Mouse (Mus musculus) heart, embryonic 10.5 days (tissue): ENCODE data around the gene Hmx1. TPM values are rescaled to one million over a fixed set of nuclear protein-coding genes. Genes with fewer than 3 reads are reported as not detected.

Source experiments
- DNase-seq: peaks from one replicate; pipeline ENCODE4 v3.0.0-alpha.2; 2017; ENCODE audit warnings: low spot score
- H3K27ac ChIP-seq: fragments of 300-500 bp; sonication (generic); 2 replicates; pipeline ENCODE4 v1.5.1; 2016; ENCODE audit warnings: mild to moderate bottlenecking
- H3K27me3 ChIP-seq: fragments of 300-500 bp; sonication (generic); 2 replicates; pipeline ENCODE4 v1.6.1; 2016; ENCODE audit warnings: mild to moderate bottlenecking; ENCODE audit not compliant: poor library complexity, insufficient read depth, severe bottlenecking
- H3K36me3 ChIP-seq: fragments of 300-500 bp; sonication (generic); 2 replicates; pipeline ENCODE4 v1.6.1; 2016; ENCODE audit warnings: mild to moderate bottlenecking, moderate library complexity
- H3K4me1 ChIP-seq: fragments of 300-500 bp; sonication (generic); 2 replicates; pipeline ENCODE4 v1.6.1; 2016; ENCODE audit warnings: mild to moderate bottlenecking
- H3K4me3 ChIP-seq: fragments of 300-500 bp; sonication (generic); 2 replicates; pipeline ENCODE4 v1.5.1; 2016; ENCODE audit warnings: mild to moderate bottlenecking, moderate library complexity
- H3K9me3 ChIP-seq: fragments of 300-500 bp; sonication (generic); 2 replicates; pipeline ENCODE4 v1.6.1; 2016; ENCODE audit warnings: mild to moderate bottlenecking, moderate library complexity
- WGBS: fragments of 180-500 bp; shearing (Covaris S2); methylation state at CpG from one replicate; pipeline ENCODE4 v1.1.7; 2016; 5-methylcytosine and 5-hydroxymethylcytosine counted together
- polyA plus RNA-seq: library from polyadenylated mRNA; unstranded; fragments of >200 nt; fragmentation: Nextera tagmentation; extraction: Ambion mirVana; gene quantifications from 2 replicates; pipeline ENCODE4 v1.2.1, GENCODE M21; 2016

The Hmx1 gene
- polyA plus RNA-seq = 0.30 and 0.41 TPM in 2 replicates

DNA sequence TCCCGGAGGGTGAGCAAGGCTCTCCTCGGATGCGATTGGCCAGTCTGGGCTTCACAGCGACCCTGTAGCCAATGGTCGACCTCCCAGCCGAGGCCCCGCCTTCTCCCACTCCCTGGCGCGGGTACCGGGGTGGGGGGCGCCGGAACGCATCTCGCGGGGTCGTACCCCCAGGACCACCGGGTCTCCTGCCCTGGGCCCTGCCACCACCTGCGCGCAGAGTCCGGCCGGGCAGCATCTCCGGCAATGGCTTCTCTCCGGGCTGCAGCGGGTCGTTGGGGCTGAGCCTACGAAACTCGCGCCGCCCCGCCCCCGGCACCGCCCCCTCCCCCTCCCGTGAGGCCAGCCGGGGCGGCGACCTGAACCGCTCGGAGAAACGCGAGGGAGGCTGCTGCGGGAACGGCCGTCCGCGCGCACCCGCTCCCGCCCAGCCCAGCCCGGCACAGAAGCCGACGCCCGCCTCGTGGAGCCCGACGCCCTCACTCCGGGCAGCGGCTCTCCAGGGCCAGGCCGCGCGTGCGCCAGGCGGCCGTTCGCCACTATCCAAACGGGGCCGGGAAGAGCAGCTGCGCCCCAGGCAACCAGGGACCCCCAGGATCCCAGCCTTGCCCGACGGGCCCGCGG, at the start of gene Hmx1:
Gene Hmx1 (plus strand): TSS at position 618 of the 621 bp plus-strand sequence.
- H3K27me3 ChIP-seq = peaks cover 100% of the 10 kb centered on the region
- H3K4me3 ChIP-seq = peak within 1 kb of the TSS; percentile 66
- peaks cover 22% of the 10 kb centered on the region for H3K4me1 ChIP-seq
- H3K27ac ChIP-seq = no peak within 1 kb of the TSS
- no peaks in the 10 kb centered on the region for H3K9me3 ChIP-seq
- peak; percentile 84 for DNase-seq
- H3K36me3 ChIP-seq = no peaks in the 10 kb centered on the region
- 0% methylated on average over 64 of the region's 71 CpGs for WGBS

- DNase-seq = no peak
- no peak overlapping the region for H3K4me3 ChIP-seq
- H3K9me3 ChIP-seq = no peaks in the 10 kb centered on the region
- WGBS = 79% methylated on average over 3 of the region's 3 CpGs
- no peaks in the 10 kb centered on the region for H3K4me1 ChIP-seq
- no peaks in the 10 kb centered on the region for H3K36me3 ChIP-seq
- no peak overlapping the region for H3K27ac ChIP-seq
- peaks cover 48% of the 10 kb centered on the region for H3K27me3 ChIP-seq
Measured at GRCm38 (mm10) chr5:35345084-35345483, 43.8 kb upstream of the Hmx1 start.

GRCm38 (mm10) chr5:35348794-35349193, 40.1 kb upstream of the Hmx1 start:
- no peaks in the 10 kb centered on the region for H3K9me3 ChIP-seq
- DNase-seq = peak; percentile 88
- 16% methylated on average over 3 of the region's 3 CpGs for WGBS

DNA sequence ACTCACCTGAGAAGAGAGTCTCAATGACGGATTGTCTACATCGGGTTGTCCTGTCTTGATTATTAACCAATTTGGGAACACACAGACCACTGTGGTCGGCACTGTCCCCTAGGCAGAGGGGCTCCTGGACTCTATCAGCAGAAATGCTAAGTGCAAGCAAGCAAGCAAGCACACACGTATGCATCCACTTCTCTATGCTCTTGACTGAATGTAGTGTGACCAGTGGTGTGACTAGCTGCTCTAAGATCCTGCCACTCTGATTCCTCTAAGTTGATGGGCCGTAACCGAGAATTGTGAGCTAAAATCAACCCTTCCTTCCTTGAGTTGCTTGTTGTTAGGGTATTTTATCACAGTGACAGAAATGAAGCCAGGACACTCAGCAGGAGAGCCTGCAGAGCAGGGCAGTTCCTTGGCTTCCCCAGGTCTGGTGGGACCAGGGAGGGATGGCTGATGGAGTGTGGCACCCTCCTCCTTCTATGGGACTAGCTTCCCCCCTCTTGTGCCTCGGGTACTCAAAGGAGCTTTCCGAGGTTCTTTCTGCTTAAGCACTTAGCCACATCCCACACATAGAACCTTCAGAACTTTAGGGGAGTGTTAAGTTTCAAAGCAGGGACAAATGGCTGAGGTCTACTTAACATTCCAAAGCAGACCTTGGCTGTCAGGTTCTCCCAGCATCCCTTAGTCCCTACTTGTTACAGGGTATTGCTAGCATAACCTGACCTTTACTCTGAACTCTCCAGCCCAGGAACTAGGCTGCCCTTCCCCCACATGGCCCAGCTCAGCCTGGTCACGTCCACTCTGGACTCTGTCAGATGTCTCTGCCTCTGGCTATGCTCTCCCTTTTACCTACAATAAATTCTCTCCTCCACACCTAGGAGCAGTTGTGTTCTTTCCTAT, 31.1 kb upstream of the Hmx1 start:
- Histone ChIP-seq H3K4me3 (no peak overlapping the region), H3K27me3 (peaks cover 25% of the 10 kb centered on the region; the same call in 1 of the 2 replicates), H3K36me3 (no peaks in the 10 kb centered on the region), H3K27ac (no peak overlapping the region), H3K9me3 (no peaks in the 10 kb centered on the region), H3K4me1 (peaks cover 16% of the 10 kb centered on the region)
- no peak for DNase-seq
- 41% methylated on average over 9 of the region's 9 CpGs for WGBS

More at GRCm38 (mm10) chr5:35348794-35349193, 40.1 kb upstream of the Hmx1 start:
- no peaks in the 10 kb centered on the region for H3K36me3 ChIP-seq
- H3K4me3 ChIP-seq = no peak overlapping the region
- no peaks in the 10 kb centered on the region for H3K4me1 ChIP-seq
- H3K27ac ChIP-seq = no peak overlapping the region
- H3K27me3 ChIP-seq = peaks cover 56% of the 10 kb centered on the region

GRCm38 (mm10) chr5:35361570-35362284, 27.2 kb upstream of the Hmx1 start:
- H3K4me1 ChIP-seq = peaks cover 16% of the 10 kb centered on the region
- peak; percentile 94 for DNase-seq
- no peak overlapping the region for H3K4me3 ChIP-seq
- 45% methylated on average over 8 of the region's 8 CpGs for WGBS
- H3K9me3 ChIP-seq = no peaks in the 10 kb centered on the region
- no peak overlapping the region for H3K27ac ChIP-seq
- no peaks in the 10 kb centered on the region for H3K36me3 ChIP-seq
- peaks cover 62% of the 10 kb centered on the region for H3K27me3 ChIP-seq

DNA sequence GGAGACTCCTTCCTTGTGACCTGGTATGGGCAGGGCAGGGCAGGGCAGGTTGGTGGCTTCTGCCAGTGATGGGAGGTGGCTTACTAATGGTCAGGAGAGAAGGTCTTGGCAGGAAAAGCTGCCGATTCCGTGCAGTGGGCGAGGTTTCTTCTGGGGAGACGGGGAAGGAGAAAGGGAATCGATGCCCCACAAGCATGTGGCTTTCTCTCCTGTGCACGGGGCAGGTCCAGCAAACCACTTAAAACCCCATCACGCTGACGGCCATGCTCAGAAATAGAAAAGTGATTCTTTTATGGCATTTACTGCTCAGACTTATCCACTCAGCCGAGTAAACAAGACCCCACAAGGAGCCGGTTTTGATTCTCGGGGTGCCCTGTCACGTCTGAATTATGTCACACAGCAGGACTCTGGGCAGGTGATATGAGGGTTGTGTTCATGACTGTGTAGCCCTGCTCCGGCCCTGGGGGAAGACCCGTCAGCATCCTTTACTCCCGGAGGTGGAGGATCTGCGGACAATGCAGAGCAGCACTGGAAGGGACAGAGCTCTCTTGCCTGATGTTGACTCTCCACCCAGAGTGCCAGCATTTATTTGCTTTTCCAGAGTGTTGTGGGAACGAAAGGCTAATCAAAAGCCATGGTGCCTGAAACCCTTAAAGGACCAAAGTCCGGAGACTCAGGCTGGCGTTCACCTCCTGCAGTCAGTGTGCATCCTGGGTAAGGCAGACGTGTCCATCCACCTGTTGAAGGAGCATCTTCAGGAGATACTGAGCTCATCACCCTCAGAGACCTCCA, 22.5 kb upstream of the Hmx1 start:
- WGBS = 69% methylated on average over 20 of the region's 20 CpGs
- no peak overlapping the region for H3K27ac ChIP-seq
- no peaks in the 10 kb centered on the region for H3K36me3 ChIP-seq
- no peaks in the 10 kb centered on the region for H3K9me3 ChIP-seq
- peaks cover 75% of the 10 kb centered on the region for H3K27me3 ChIP-seq
- H3K4me1 ChIP-seq = peaks cover 8% of the 10 kb centered on the region; the same call in 1 of the 2 replicates
- H3K4me3 ChIP-seq = no peak overlapping the region
- no peak for DNase-seq

DNA sequence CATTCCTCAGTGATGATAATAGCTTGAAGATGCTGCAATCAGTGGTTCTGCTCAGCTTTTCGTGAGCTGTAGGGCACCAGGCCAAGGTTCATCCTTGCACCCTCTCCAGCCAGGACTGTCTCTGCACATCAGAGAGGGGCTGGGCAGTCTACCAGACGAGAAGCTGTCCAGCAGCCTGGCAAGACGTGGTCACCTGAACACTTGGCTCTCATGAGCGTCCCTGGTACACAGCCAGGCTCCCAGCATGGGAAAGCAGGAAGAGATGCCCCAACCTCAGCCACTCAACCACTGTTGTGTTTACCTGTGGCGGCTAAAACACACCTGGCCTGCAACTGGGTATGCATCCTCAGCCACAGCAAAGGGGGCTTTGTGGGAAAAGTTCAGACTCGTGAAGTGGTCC, 20.0 kb upstream of the Hmx1 start:
- H3K9me3 ChIP-seq = no peaks in the 10 kb centered on the region
- H3K4me1 ChIP-seq = peaks cover 8% of the 10 kb centered on the region; the same call in 1 of the 2 replicates
- no peak for DNase-seq
- H3K27me3 ChIP-seq = peaks cover 75% of the 10 kb centered on the region
- no peaks in the 10 kb centered on the region for H3K36me3 ChIP-seq
- no peak overlapping the region for H3K27ac ChIP-seq
- H3K4me3 ChIP-seq = no peak overlapping the region
- 67% methylated on average over 6 of the region's 6 CpGs for WGBS

- H3K4me1 ChIP-seq = no peaks in the 10 kb centered on the region
- H3K27ac ChIP-seq = no peak overlapping the region
- 51% methylated on average over 2 of the region's 2 CpGs for WGBS
- no peak overlapping the region for H3K4me3 ChIP-seq
- no peaks in the 10 kb centered on the region for H3K9me3 ChIP-seq
- H3K36me3 ChIP-seq = no peaks in the 10 kb centered on the region
- H3K27me3 ChIP-seq = peaks cover 98% of the 10 kb centered on the region
- no peak for DNase-seq
Measured at GRCm38 (mm10) chr5:35379066-35379465, 9.8 kb upstream of the Hmx1 start.

GRCm38 (mm10) chr5:35379815-35380214, 9.1 kb upstream of the Hmx1 start:
- Histone ChIP-seq H3K4me3 (no peak overlapping the region), H3K4me1 (no peaks in the 10 kb centered on the region), H3K27ac (no peak overlapping the region), H3K36me3 (no peaks in the 10 kb centered on the region), H3K27me3 (peaks cover 100% of the 10 kb centered on the region), H3K9me3 (no peaks in the 10 kb centered on the region)
- DNase-seq = no peak
- WGBS = 1% methylated on average over 4 of the region's 4 CpGs

DNA sequence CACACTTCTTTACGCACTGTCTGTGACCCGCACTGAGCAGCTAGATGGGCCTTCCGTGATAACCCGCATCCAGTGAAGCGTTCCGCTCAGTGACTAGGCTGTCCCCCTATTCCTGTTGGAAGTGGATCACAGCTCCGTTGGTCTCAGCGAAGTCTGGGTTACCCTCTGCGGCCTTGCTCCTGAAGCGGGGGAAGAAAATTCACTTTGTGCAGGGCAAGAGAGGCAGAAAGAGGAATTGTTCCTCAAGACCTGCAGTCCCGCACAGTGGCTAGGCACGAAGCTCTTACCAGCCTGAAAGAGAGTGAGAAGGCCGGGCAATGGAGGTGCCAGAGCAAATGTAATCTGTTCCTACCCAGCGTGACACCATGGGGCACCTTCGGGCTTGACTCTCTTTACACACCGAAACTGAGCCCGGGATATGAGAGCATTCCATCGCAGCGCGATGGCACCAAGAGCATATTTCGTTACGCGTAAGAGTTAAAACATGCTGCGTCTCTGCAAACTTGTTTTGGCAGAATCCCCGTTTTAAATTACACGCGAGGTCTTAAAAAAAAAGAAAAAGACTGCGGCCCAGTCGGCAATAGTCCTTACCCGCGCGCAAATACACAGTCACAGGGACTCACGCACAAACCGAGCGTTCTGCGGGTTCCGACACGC, 946 bp upstream of the Hmx1 start:
- Histone ChIP-seq H3K4me3 (peak overlapping the region; percentile 66), H3K36me3 (no peaks in the 10 kb centered on the region), H3K4me1 (peaks cover 22% of the 10 kb centered on the region), H3K27me3 (peaks cover 100% of the 10 kb centered on the region), H3K27ac (no peak overlapping the region), H3K9me3 (no peaks in the 10 kb centered on the region)
- 1% methylated on average over 38 of the region's 38 CpGs for WGBS
- no peak for DNase-seq

GRCm38 (mm10) chr5:35389441-35389840, 533 bp downstream of the Hmx1 start:
- Histone ChIP-seq H3K36me3 (no peaks in the 10 kb centered on the region), H3K27ac (no peak overlapping the region), H3K9me3 (no peaks in the 10 kb centered on the region), H3K27me3 (peaks cover 100% of the 10 kb centered on the region), H3K4me3 (peak overlapping the region; percentile 66), H3K4me1 (peaks cover 22% of the 10 kb centered on the region)
- no peak for DNase-seq
- WGBS = 2% methylated on average over 11 of the region's 11 CpGs

DNA sequence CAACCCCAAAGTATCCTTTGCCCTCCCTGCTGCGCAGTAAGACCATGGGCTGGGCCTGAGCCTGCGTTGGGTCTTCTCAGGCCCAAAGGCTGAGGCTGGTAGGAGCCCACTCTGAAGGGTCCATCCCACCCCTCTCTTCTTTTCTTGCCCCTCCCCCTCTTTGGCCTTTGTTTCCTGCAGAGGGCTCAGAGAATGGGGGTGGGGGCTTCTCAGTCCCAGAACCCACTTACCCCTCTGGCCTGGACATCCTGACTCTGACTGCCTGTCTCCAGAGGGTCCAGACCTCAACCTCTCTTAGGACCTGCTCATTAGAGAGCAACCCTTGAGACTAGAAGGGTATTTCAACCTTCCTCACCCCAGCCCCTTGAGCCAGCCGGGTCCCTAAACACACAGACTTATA, 1.0 kb downstream of the Hmx1 start:
- 8% methylated on average over 3 of the region's 3 CpGs for WGBS
- Histone ChIP-seq H3K36me3 (no peaks in the 10 kb centered on the region), H3K27ac (no peak overlapping the region), H3K9me3 (no peaks in the 10 kb centered on the region), H3K4me3 (no peak overlapping the region), H3K27me3 (peaks cover 100% of the 10 kb centered on the region), H3K4me1 (peaks cover 22% of the 10 kb centered on the region)
- no peak for DNase-seq
